Mouse (Mus musculus) embryonic fibroblast, embryonic 13.5 days (primary cell): ENCODE results near the gene Cdk18.

ENCODE experiments used
- CTCF ChIP-seq: IDR thresholded peaks from 2 replicates; pipeline ENCODE4 v1.5.1; 2011; ENCODE audit warnings: mild to moderate bottlenecking, control low read depth, low read length, moderate library complexity, borderline replicate concordance; ENCODE audit not compliant: insufficient read depth
- POLR2A ChIP-seq: IDR thresholded peaks from 2 replicates; pipeline ENCODE4 v1.6.1; 2011; ENCODE audit warnings: low read depth, mild to moderate bottlenecking, control low read depth, low read length, moderate library complexity

- TF ChIP-seq CTCF (no peak), POLR2A (no peak)
Measured at GRCm38 (mm10) chr1:132143730-132144129, 4.2 kb upstream of the Cdk18 start.
